Mouse (Mus musculus) lung, postnatal 0 days (tissue): Measurements from ENCODE around the gene Slc38a11.

Experiments
- CTCF ChIP-seq: IDR thresholded peaks from 2 replicates; pipeline ENCODE4 v1.5.1; 2016; ENCODE audit warnings: antibody characterized with exemption, mild to moderate bottlenecking
- EP300 ChIP-seq: IDR thresholded peaks from 2 replicates; pipeline ENCODE4 v1.6.1; 2016; ENCODE audit warnings: antibody characterized with exemption, mild to moderate bottlenecking, control low read depth

GRCm38 (mm10) chr2:65405407-65405806, 41.6 kb upstream of the Slc38a11 start:
- no peak for TF ChIP-seq CTCF
- TF ChIP-seq EP300: no peak
